Mouse (Mus musculus) cerebellum, adult 9-11 months (tissue): ENCODE results near the gene Btbd35f28.
"Not testable (repeated sequence)": the region's sequence is repeated elsewhere in the genome, so short reads cannot be mapped to it uniquely, and the experiment has no call there.

Source experiments
- DNase-seq: peaks from one replicate; pipeline ENCODE4 v3.0.0; 2022

The Btbd35f28 gene

GRCm38 (mm10) chrX:4196276-4196675, at the start of gene Btbd35f28:
TSS of gene Btbd35f28 (plus strand) at chrX:4196576.
- not testable (repeated sequence) for DNase-seq
